Mouse (Mus musculus) thymus, adult 2 months (tissue): ENCODE measurements around the gene Tfpi2. TPM values are rescaled to one million over a fixed set of nuclear protein-coding genes. Genes with fewer than 3 reads are reported as not detected.

Experiments
- DNase-seq: peaks from one replicate; pipeline ENCODE4 v3.0.0; 2021
- H3K27ac ChIP-seq: fragments of 200-500 bp; 2 replicates; pipeline ENCODE4 v1.5.1; 2012; ENCODE audit warnings: low read length, control low read depth; ENCODE audit not compliant: control insufficient read depth, insufficient read depth
- H3K27me3 ChIP-seq: fragments of 200-500 bp; 2 replicates; pipeline ENCODE4 v1.6.1; 2012; ENCODE audit warnings: mild to moderate bottlenecking, low read length, moderate library complexity, mixed read lengths; ENCODE audit not compliant: control insufficient read depth, insufficient read depth
- H3K36me3 ChIP-seq: fragments of 200-500 bp; 2 replicates; pipeline ENCODE4 v1.6.1; 2012; ENCODE audit warnings: mild to moderate bottlenecking, low read length, moderate library complexity; ENCODE audit not compliant: control insufficient read depth, insufficient read depth
- H3K4me1 ChIP-seq: fragments of 200-500 bp; replicated peaks from 2 replicates; pipeline ENCODE4 v1.6.1; 2012; ENCODE audit warnings: low read length; ENCODE audit not compliant: control insufficient read depth, insufficient read depth
- H3K4me3 ChIP-seq: fragments of 200-500 bp; 2 replicates; pipeline ENCODE4 v1.5.1; 2012; ENCODE audit warnings: mild to moderate bottlenecking, low read length, control low read depth, moderate library complexity; ENCODE audit not compliant: control insufficient read depth, insufficient read depth
- CTCF ChIP-seq: fragments of 200-500 bp; IDR thresholded peaks from 2 replicates; pipeline ENCODE4 v1.5.1; 2012; ENCODE audit warnings: mild to moderate bottlenecking, control low read depth, low read length, moderate library complexity, borderline replicate concordance; ENCODE audit not compliant: control insufficient read depth, poor library complexity, insufficient read depth; ENCODE audit errors: extremely low read depth
- POLR2A ChIP-seq: fragments of 200-500 bp; IDR thresholded peaks from 2 replicates; pipeline ENCODE4 v1.6.1; 2012; ENCODE audit warnings: mild to moderate bottlenecking, low read length, control low read depth, moderate library complexity; ENCODE audit not compliant: control insufficient read depth, poor library complexity, insufficient read depth; ENCODE audit errors: extremely low read depth
- WGBS: fragments of 180-500 bp; shearing (Covaris S2); methylation state at CpG from one replicate; pipeline ENCODE4 v1.1.7; 2018; 5-methylcytosine and 5-hydroxymethylcytosine counted together
- polyA plus RNA-seq: library from polyadenylated mRNA; depleted of rRNA; stranded (reverse); fragments of >200 nt; gene quantifications from 2 replicates; pipeline ENCODE4 v1.2.3, GENCODE M21; 2012

Tfpi2 gene
- polyA plus RNA-seq, 1 experiment: 0.51 TPM

GRCm38 (mm10) chr6:4003890-4004306 lies 15.2 kb upstream of the Tfpi2 start, which contains the start of gene Gng11:
Gene Gng11 (plus strand): TSS chr6:4003904.
- no peaks in the 10 kb centered on the region for H3K4me1 ChIP-seq
- no peaks in the 10 kb centered on the region for H3K27me3 ChIP-seq
- no peaks in the 10 kb centered on the region for H3K36me3 ChIP-seq
- TF ChIP-seq POLR2A (no peak), CTCF (no peak)
- H3K4me3 ChIP-seq: no peak within 1 kb of the TSS
- H3K27ac ChIP-seq: no peak within 1 kb of the TSS
- 2% methylated on average over 19 of the region's 19 CpGs for WGBS
- no peak for DNase-seq

- Histone ChIP-seq H3K4me3 (no peak overlapping the region), H3K27ac (no peak overlapping the region), H3K4me1 (no peaks in the 10 kb centered on the region), H3K36me3 (no peaks in the 10 kb centered on the region), H3K27me3 (no peaks in the 10 kb centered on the region)
- 8% methylated on average over 4 of the region's 4 CpGs for WGBS
- TF ChIP-seq POLR2A (no peak), CTCF (no peak)
- no peak for DNase-seq
Measured at GRCm38 (mm10) chr6:4003445-4003844, 14.7 kb upstream of the Tfpi2 start.

GRCm38 (mm10) chr6:4000716-4001115 lies 12.0 kb upstream of the Tfpi2 start:
- WGBS: 86% methylated on average over 3 of the region's 3 CpGs
- no peaks in the 10 kb centered on the region for H3K36me3 ChIP-seq

GRCm38 (mm10) chr6:3999296-3999695 lies 10.6 kb upstream of the Tfpi2 start:
- no peaks in the 10 kb centered on the region for H3K27me3 ChIP-seq
- DNase-seq: no peak
- no peaks in the 10 kb centered on the region for H3K4me1 ChIP-seq
- no peak overlapping the region for H3K4me3 ChIP-seq
- no peaks in the 10 kb centered on the region for H3K36me3 ChIP-seq
- 93% methylated on average over 6 of the region's 6 CpGs for WGBS
- TF ChIP-seq CTCF (no peak), POLR2A (no peak)
- H3K27ac ChIP-seq: no peak overlapping the region

More at GRCm38 (mm10) chr6:4000716-4001115, 12.0 kb upstream of the Tfpi2 start:
- Histone ChIP-seq H3K27me3 (no peaks in the 10 kb centered on the region), H3K27ac (no peak overlapping the region), H3K4me3 (no peak overlapping the region), H3K4me1 (no peaks in the 10 kb centered on the region)
- no peak for DNase-seq
- TF ChIP-seq CTCF: no peak
- TF ChIP-seq POLR2A: no peak

GRCm38 (mm10) chr6:3998089-3998488 lies 9.4 kb upstream of the Tfpi2 start:
- Histone ChIP-seq H3K27ac (no peak overlapping the region), H3K4me1 (no peaks in the 10 kb centered on the region), H3K36me3 (no peaks in the 10 kb centered on the region), H3K4me3 (no peak overlapping the region), H3K27me3 (no peaks in the 10 kb centered on the region)
- no peak for TF ChIP-seq CTCF
- TF ChIP-seq POLR2A: no peak
- 86% methylated on average over 4 of the region's 4 CpGs for WGBS
- DNase-seq: no peak

- H3K4me3 ChIP-seq: no peak within 1 kb of the TSS
- H3K27me3 ChIP-seq: no peaks in the 10 kb centered on the region
- no peaks in the 10 kb centered on the region for H3K36me3 ChIP-seq
- DNase-seq: no peak
- no peak within 1 kb of the TSS for H3K27ac ChIP-seq
- TF ChIP-seq POLR2A (no peak), CTCF (no peak)
- 93% methylated on average over 6 of the region's 6 CpGs for WGBS
- no peaks in the 10 kb centered on the region for H3K4me1 ChIP-seq
Measured at GRCm38 (mm10) chr6:3993492-3993891, 4.8 kb upstream of the Tfpi2 start, which contains the start of gene Gngt1. Gene Gngt1 (plus strand): TSS chr6:3993792.

GRCm38 (mm10) chr6:3982661-3983284 lies 5.9 kb downstream of the Tfpi2 start:
- H3K4me1 ChIP-seq: no peaks in the 10 kb centered on the region
- WGBS: 91% methylated on average over 5 of the region's 5 CpGs
- H3K36me3 ChIP-seq: no peaks in the 10 kb centered on the region
- no peak for DNase-seq
- no peaks in the 10 kb centered on the region for H3K27me3 ChIP-seq
- H3K4me3 ChIP-seq: no peak overlapping the region
- no peak overlapping the region for H3K27ac ChIP-seq
- no peak for TF ChIP-seq CTCF
- no peak for TF ChIP-seq POLR2A
